Mouse (Mus musculus) lung, adult 2 months (tissue): Measurements from ENCODE around the gene Ms4a7.

Experiments used
- CTCF ChIP-seq: fragments of 200-500 bp; IDR thresholded peaks from 2 replicates; pipeline ENCODE4 v1.5.1; 2011; ENCODE audit warnings: mild to moderate bottlenecking, low read length, control low read depth; ENCODE audit not compliant: insufficient read depth
- POLR2A ChIP-seq: fragments of 200-500 bp; IDR thresholded peaks from 2 replicates; pipeline ENCODE4 v1.6.1; 2011; ENCODE audit warnings: low read depth, mild to moderate bottlenecking, control low read depth, low read length, borderline replicate concordance; ENCODE audit errors: extremely low read depth

DNA sequence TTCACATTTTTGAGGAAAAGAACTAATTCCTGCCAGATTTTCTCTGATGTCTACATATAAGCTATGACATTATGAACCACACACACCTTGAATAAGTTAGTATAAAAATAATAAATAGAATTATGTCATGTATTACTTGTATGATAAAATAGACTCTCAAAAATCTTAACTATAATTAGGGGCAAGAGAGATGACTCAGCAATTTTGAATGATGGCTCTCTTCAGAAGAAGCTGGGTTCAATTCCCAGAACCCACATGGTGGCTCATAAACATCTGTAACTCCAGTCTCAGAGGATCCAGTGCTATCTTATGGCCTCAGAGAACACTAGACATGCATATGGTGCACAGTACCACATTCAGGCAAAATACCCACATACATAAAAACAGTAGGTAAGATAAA, 27.1 kb downstream of the Ms4a7 start:
- TF ChIP-seq CTCF (no peak), POLR2A (no peak)
